Mouse (Mus musculus) stomach, embryonic 14.5 days (tissue): ENCODE measurements around the gene Pet100. TPM values are rescaled to one million over a fixed set of nuclear protein-coding genes. Genes with fewer than 3 reads are reported as not detected.
A peak's percentile ranks its signal among the peaks of the same experiment; 100 is the strongest.

Experiments used
- ATAC-seq: fragments of 200-750 bp; cut with Nextera tagmentation; 2 replicates; pipeline ENCODE4 v1.8.0; 2017; ENCODE audit warnings: low read depth, moderate TSS enrichment; ENCODE audit not compliant: insufficient number of reproducible peaks, insufficient read depth, low FRiP score
- H3K27ac ChIP-seq: fragments of 300-500 bp; sonication (generic); 2 replicates; pipeline ENCODE4 v1.5.1; 2014; ENCODE audit warnings: mild to moderate bottlenecking, low read length, moderate library complexity, mixed read lengths
- H3K27me3 ChIP-seq: fragments of 300-500 bp; sonication (generic); 2 replicates; pipeline ENCODE4 v1.6.1; 2014; ENCODE audit warnings: low read length, control low read depth, mixed read lengths; ENCODE audit not compliant: control insufficient read depth, insufficient read depth
- H3K36me3 ChIP-seq: fragments of 300-500 bp; sonication (generic); 2 replicates; pipeline ENCODE4 v1.6.1; 2014; ENCODE audit warnings: mild to moderate bottlenecking, control low read depth, low read length, moderate library complexity, mixed read lengths; ENCODE audit not compliant: control insufficient read depth, insufficient read depth
- H3K4me1 ChIP-seq: fragments of 300-500 bp; sonication (generic); 2 replicates; pipeline ENCODE4 v1.6.1; 2014; ENCODE audit warnings: low read length, control low read depth, mixed read lengths; ENCODE audit not compliant: control insufficient read depth, insufficient read depth
- H3K4me2 ChIP-seq: fragments of 300-500 bp; sonication (generic); replicated peaks from 2 replicates; pipeline ENCODE4 v1.6.1; 2014; ENCODE audit warnings: low read depth, low read length, control low read depth
- H3K4me3 ChIP-seq: fragments of 300-500 bp; sonication (generic); 2 replicates; pipeline ENCODE4 v1.5.1; 2014; ENCODE audit warnings: low read depth, low read length, control low read depth
- H3K9ac ChIP-seq: fragments of 300-500 bp; sonication (generic); replicated peaks from 2 replicates; pipeline ENCODE4 v1.6.1; 2014; ENCODE audit warnings: low read depth, mild to moderate bottlenecking, control low read depth, low read length, moderate library complexity, mixed read lengths
- H3K9me3 ChIP-seq: fragments of 300-500 bp; sonication (generic); 2 replicates; pipeline ENCODE4 v1.6.1; 2016; ENCODE audit warnings: low read depth, low read length, control low read depth; ENCODE audit not compliant: control insufficient read depth
- WGBS: fragments of 180-500 bp; shearing (Covaris S2); extraction: QIAGEN DNeasy Blood & Tissue Kit; methylation state at CpG from one replicate; pipeline ENCODE4 v1.1.7; 2014; 5-methylcytosine and 5-hydroxymethylcytosine counted together
- polyA plus RNA-seq: library from polyadenylated mRNA; unstranded; fragments of >200 nt; fragmentation: Nextera tagmentation; extraction: Ambion mirVana; gene quantifications from 2 replicates; pipeline ENCODE4 v1.2.1, GENCODE M21; 2014

The Pet100 gene
- polyA plus RNA-seq, 1 experiment from 2014 or later, result 106 TPM

- no peak overlapping the region for H3K9ac ChIP-seq
- H3K27ac ChIP-seq, result no peak overlapping the region
- H3K9me3 ChIP-seq, result no peaks in the 10 kb centered on the region
- 68% methylated on average over 11 of the region's 11 CpGs for WGBS
- H3K4me1 ChIP-seq, result no peaks in the 10 kb centered on the region
- H3K4me2 ChIP-seq, result no peak overlapping the region
- H3K27me3 ChIP-seq, result no peaks in the 10 kb centered on the region
- ATAC-seq, result no peak
- no peak overlapping the region for H3K4me3 ChIP-seq
- H3K36me3 ChIP-seq, result no peaks in the 10 kb centered on the region
Observed at GRCm38 (mm10) chr8:3654726-3655508, 33.6 kb downstream of the Pet100 start.

GRCm38 (mm10) chr8:3655526-3655925 lies 34.2 kb downstream of the Pet100 start, which contains the start of gene Retn:
Gene Retn, plus strand, starts transcription at chr8:3655770.
- Histone ChIP-seq H3K4me2 (no peak within 1 kb of the TSS), H3K36me3 (no peaks in the 10 kb centered on the region), H3K4me1 (no peaks in the 10 kb centered on the region), H3K27ac (no peak within 1 kb of the TSS), H3K27me3 (no peaks in the 10 kb centered on the region), H3K9ac (no peak within 1 kb of the TSS), H3K4me3 (no peak within 1 kb of the TSS), H3K9me3 (no peaks in the 10 kb centered on the region)
- WGBS, result 66% methylated on average over 3 of the region's 3 CpGs
- ATAC-seq, result no peak

GRCm38 (mm10) chr8:3656725-3657381 lies 35.5 kb downstream of the Pet100 start:
- Histone ChIP-seq H3K36me3 (no peaks in the 10 kb centered on the region), H3K4me3 (no peak overlapping the region), H3K9me3 (no peaks in the 10 kb centered on the region), H3K4me2 (no peak overlapping the region), H3K27me3 (no peaks in the 10 kb centered on the region), H3K4me1 (no peaks in the 10 kb centered on the region), H3K27ac (no peak overlapping the region), H3K9ac (no peak overlapping the region)
- no peak; the same call in 1 of the 2 replicates for ATAC-seq
- 27% methylated on average over 7 of the region's 7 CpGs for WGBS

- H3K4me3 ChIP-seq, result no peak overlapping the region
- H3K9ac ChIP-seq, result no peak overlapping the region
- no peaks in the 10 kb centered on the region for H3K4me1 ChIP-seq
- H3K4me2 ChIP-seq, result no peak overlapping the region
- no peak for ATAC-seq
- WGBS, result 78% methylated on average over 8 of the region's 8 CpGs
- H3K36me3 ChIP-seq, result no peaks in the 10 kb centered on the region
- no peaks in the 10 kb centered on the region for H3K9me3 ChIP-seq
- H3K27ac ChIP-seq, result no peak overlapping the region
- no peaks in the 10 kb centered on the region for H3K27me3 ChIP-seq
Observed at GRCm38 (mm10) chr8:3660889-3661288, 39.5 kb downstream of the Pet100 start.

- H3K4me3 ChIP-seq, result no peak overlapping the region
- H3K36me3 ChIP-seq, result no peaks in the 10 kb centered on the region
- no peak overlapping the region for H3K9ac ChIP-seq
- ATAC-seq, result no peak
- H3K9me3 ChIP-seq, result no peaks in the 10 kb centered on the region
- H3K27me3 ChIP-seq, result no peaks in the 10 kb centered on the region
- H3K4me1 ChIP-seq, result no peaks in the 10 kb centered on the region
- 62% methylated on average over 5 of the region's 5 CpGs for WGBS
- no peak overlapping the region for H3K4me2 ChIP-seq
- no peak overlapping the region for H3K27ac ChIP-seq
Observed at GRCm38 (mm10) chr8:3664405-3664804, 43.1 kb downstream of the Pet100 start.

- Histone ChIP-seq H3K9ac (no peak within 1 kb of the TSS), H3K9me3 (no peaks in the 10 kb centered on the region), H3K36me3 (no peaks in the 10 kb centered on the region), H3K27me3 (no peaks in the 10 kb centered on the region), H3K4me2 (no peak within 1 kb of the TSS), H3K4me3 (no peak within 1 kb of the TSS), H3K27ac (no peak within 1 kb of the TSS), H3K4me1 (no peaks in the 10 kb centered on the region)
- WGBS, result 69% methylated on average over 6 of the region's 6 CpGs
- ATAC-seq, result no peak
Observed at GRCm38 (mm10) chr8:3665507-3665906, 44.2 kb downstream of the Pet100 start, which contains the start of gene Mcemp1. Gene Mcemp1, plus strand, starts transcription at chr8:3665754.

- no peaks in the 10 kb centered on the region for H3K4me1 ChIP-seq
- no peaks in the 10 kb centered on the region for H3K9me3 ChIP-seq
- no peak overlapping the region for H3K4me2 ChIP-seq
- ATAC-seq, result no peak
- no peaks in the 10 kb centered on the region for H3K36me3 ChIP-seq
- no peak overlapping the region for H3K4me3 ChIP-seq
- no peak overlapping the region for H3K27ac ChIP-seq
- H3K27me3 ChIP-seq, result no peaks in the 10 kb centered on the region
- no peak overlapping the region for H3K9ac ChIP-seq
- 77% methylated on average over 2 of the region's 2 CpGs for WGBS
Observed at GRCm38 (mm10) chr8:3670388-3670787, 49.0 kb downstream of the Pet100 start.

- H3K27me3 ChIP-seq, result no peaks in the 10 kb centered on the region
- H3K4me1 ChIP-seq, result no peaks in the 10 kb centered on the region
- H3K4me2 ChIP-seq, result peak within 1 kb of the TSS; percentile 71
- no peaks in the 10 kb centered on the region for H3K9me3 ChIP-seq
- under 1% methylated on average over 23 of the region's 23 CpGs for WGBS
- peak within 1 kb of the TSS; percentile 36; the same call in 1 of the 2 replicates for H3K9ac ChIP-seq
- no peaks in the 10 kb centered on the region for H3K36me3 ChIP-seq
- ATAC-seq, result peak; percentile 76
- H3K4me3 ChIP-seq, result peak within 1 kb of the TSS; percentile 45
- peak within 1 kb of the TSS; percentile 64; the same call in 1 of the 2 replicates for H3K27ac ChIP-seq
Observed at GRCm38 (mm10) chr8:3671980-3672491, 50.7 kb downstream of the Pet100 start, which contains the start of gene Fcor. Gene Fcor, minus strand, starts transcription at chr8:3672362.
